Mouse (Mus musculus) limb, embryonic 10.5 days (tissue): ENCODE measurements around the gene Daam2. TPM values are rescaled to one million over a fixed set of nuclear protein-coding genes. Genes with fewer than 3 reads are reported as not detected.

Source experiments
- DNase-seq: peaks from one replicate; pipeline ENCODE4 v3.0.0-alpha.2; 2017; ENCODE audit warnings: low spot score
- H3K27ac ChIP-seq: fragments of 300-500 bp; sonication (generic); 2 replicates; pipeline ENCODE4 v1.5.1; 2016; ENCODE audit warnings: mild to moderate bottlenecking
- H3K27me3 ChIP-seq: fragments of 300-500 bp; sonication (generic); 2 replicates; pipeline ENCODE4 v1.6.1; 2016; ENCODE audit warnings: low read depth, mild to moderate bottlenecking; ENCODE audit not compliant: poor library complexity, severe bottlenecking
- H3K36me3 ChIP-seq: fragments of 300-500 bp; sonication (generic); 2 replicates; pipeline ENCODE4 v1.6.1; 2016; ENCODE audit warnings: mild to moderate bottlenecking, moderate library complexity
- H3K4me1 ChIP-seq: fragments of 300-500 bp; sonication (generic); 2 replicates; pipeline ENCODE4 v1.6.1; 2016
- H3K4me3 ChIP-seq: fragments of 300-500 bp; sonication (generic); 2 replicates; pipeline ENCODE4 v1.5.1; 2016; ENCODE audit warnings: mild to moderate bottlenecking, moderate library complexity
- H3K9me3 ChIP-seq: fragments of 300-500 bp; sonication (generic); replicated peaks from 2 replicates; pipeline ENCODE4 v1.6.1; 2016; ENCODE audit warnings: mild to moderate bottlenecking
- WGBS: fragments of 180-500 bp; shearing (Covaris S2); methylation state at CpG from one replicate; pipeline ENCODE4 v1.1.7; 2016; 5-methylcytosine and 5-hydroxymethylcytosine counted together
- polyA plus RNA-seq: library from polyadenylated mRNA; unstranded; fragments of >200 nt; fragmentation: Nextera tagmentation; extraction: Ambion mirVana; gene quantifications from 2 replicates; pipeline ENCODE4 v1.2.1, GENCODE M21; 2016

Gene Daam2
- polyA plus RNA-seq, 1 experiment from 2014 or later = 10.7 TPM

- Histone ChIP-seq H3K36me3 (peaks cover 49% of the 10 kb centered on the region), H3K27me3 (no peaks in the 10 kb centered on the region), H3K4me1 (peaks cover 28% of the 10 kb centered on the region), H3K4me3 (no peak overlapping the region), H3K27ac (no peak overlapping the region), H3K9me3 (no peaks in the 10 kb centered on the region)
- WGBS = 97% methylated on average over 6 of the region's 6 CpGs
- DNase-seq = no peak
These were observed 131.1 kb downstream of the Daam2 start for GRCm38 (mm10) chr17:49433071-49433470.

- DNase-seq = no peak
- Histone ChIP-seq H3K36me3 (peaks cover 43% of the 10 kb centered on the region), H3K4me1 (peaks cover 28% of the 10 kb centered on the region), H3K27me3 (no peaks in the 10 kb centered on the region), H3K4me3 (no peak overlapping the region), H3K27ac (no peak overlapping the region), H3K9me3 (no peaks in the 10 kb centered on the region)
- 52% methylated on average over 4 of the region's 4 CpGs for WGBS
These were observed 132.0 kb downstream of the Daam2 start for GRCm38 (mm10) chr17:49432071-49432711.

- no peaks in the 10 kb centered on the region for H3K9me3 ChIP-seq
- peaks cover 33% of the 10 kb centered on the region for H3K36me3 ChIP-seq
- no peaks in the 10 kb centered on the region for H3K27me3 ChIP-seq
- no peak overlapping the region for H3K27ac ChIP-seq
- H3K4me3 ChIP-seq = no peak overlapping the region
- DNase-seq = no peak
- peaks cover 28% of the 10 kb centered on the region for H3K4me1 ChIP-seq
- 90% methylated on average over 6 of the region's 6 CpGs for WGBS
These were observed 133.0 kb downstream of the Daam2 start for GRCm38 (mm10) chr17:49431176-49431575.

GRCm38 (mm10) chr17:49430136-49430535 lies 134.0 kb downstream of the Daam2 start:
- H3K9me3 ChIP-seq = no peaks in the 10 kb centered on the region
- H3K27me3 ChIP-seq = no peaks in the 10 kb centered on the region
- 87% methylated on average over 6 of the region's 6 CpGs for WGBS
- no peak overlapping the region for H3K4me3 ChIP-seq
- H3K36me3 ChIP-seq = peaks cover 23% of the 10 kb centered on the region
- no peak overlapping the region for H3K27ac ChIP-seq
- no peak for DNase-seq
- peaks cover 28% of the 10 kb centered on the region for H3K4me1 ChIP-seq

GRCm38 (mm10) chr17:49429471-49430129 lies 134.5 kb downstream of the Daam2 start:
- Histone ChIP-seq H3K9me3 (no peaks in the 10 kb centered on the region), H3K27me3 (no peaks in the 10 kb centered on the region), H3K27ac (0 out of 2 replicates have a peak overlapping the region, but pooled peaks have one; percentile 19), H3K4me1 (peaks cover 28% of the 10 kb centered on the region), H3K36me3 (peaks cover 18% of the 10 kb centered on the region), H3K4me3 (peak overlapping the region; percentile 66)
- WGBS = 89% methylated on average over 6 of the region's 6 CpGs
- no peak for DNase-seq

GRCm38 (mm10) chr17:49428751-49429415 lies 135.3 kb downstream of the Daam2 start:
- H3K36me3 ChIP-seq = peaks cover 11% of the 10 kb centered on the region
- no peaks in the 10 kb centered on the region for H3K9me3 ChIP-seq
- peak overlapping the region; percentile 93 for H3K27ac ChIP-seq
- peak overlapping the region; percentile 66 for H3K4me3 ChIP-seq
- H3K27me3 ChIP-seq = no peaks in the 10 kb centered on the region
- H3K4me1 ChIP-seq = peaks cover 28% of the 10 kb centered on the region
- peak; percentile 37 for DNase-seq
- whole genome bisulfite sequencing = 54% methylated on average over 13 of the region's 13 CpGs

GRCm38 (mm10) chr17:49428239-49428688 lies 135.9 kb downstream of the Daam2 start, which contains the start of gene Mocs1:
Gene Mocs1 (plus strand): TSS chr17:49428362.
- Histone ChIP-seq H3K27ac (peak within 1 kb of the TSS; percentile 93), H3K27me3 (no peaks in the 10 kb centered on the region), H3K4me1 (peaks cover 28% of the 10 kb centered on the region), H3K36me3 (peaks cover 5% of the 10 kb centered on the region), H3K9me3 (no peaks in the 10 kb centered on the region), H3K4me3 (peak within 1 kb of the TSS; percentile 66)
- DNase-seq = peak; percentile 92
- under 1% methylated on average over 28 of the region's 28 CpGs for WGBS

- H3K4me3 ChIP-seq = peak overlapping the region; percentile 66
- 21% methylated on average over 9 of the region's 9 CpGs for WGBS
- peaks cover 28% of the 10 kb centered on the region for H3K4me1 ChIP-seq
- H3K27me3 ChIP-seq = no peaks in the 10 kb centered on the region
- H3K9me3 ChIP-seq = no peaks in the 10 kb centered on the region
- H3K27ac ChIP-seq = no peak overlapping the region
- peak; percentile 51 for DNase-seq
- no peaks in the 10 kb centered on the region; the same call in 1 of the 2 replicates for H3K36me3 ChIP-seq
These were observed 136.4 kb downstream of the Daam2 start for GRCm38 (mm10) chr17:49427631-49428238.

- Histone ChIP-seq H3K9me3 (no peaks in the 10 kb centered on the region), H3K4me1 (peaks cover 12% of the 10 kb centered on the region), H3K27ac (no peak overlapping the region), H3K27me3 (no peaks in the 10 kb centered on the region), H3K4me3 (no peak overlapping the region), H3K36me3 (no peaks in the 10 kb centered on the region)
- no peak for DNase-seq
- WGBS = 94% methylated on average over 3 of the region's 3 CpGs
These were observed 140.3 kb downstream of the Daam2 start for GRCm38 (mm10) chr17:49423872-49424271.

- WGBS = 84% methylated on average over 2 of the region's 2 CpGs
- H3K9me3 ChIP-seq = no peaks in the 10 kb centered on the region
- no peak for DNase-seq
These were observed 141.1 kb downstream of the Daam2 start for GRCm38 (mm10) chr17:49423067-49423325.

GRCm38 (mm10) chr17:49422286-49423066 lies 141.7 kb downstream of the Daam2 start:
- Histone ChIP-seq H3K9me3 (no peaks in the 10 kb centered on the region), H3K36me3 (no peaks in the 10 kb centered on the region), H3K27ac (no peak overlapping the region), H3K4me3 (no peak overlapping the region), H3K4me1 (peaks cover 8% of the 10 kb centered on the region; the same call in 1 of the 2 replicates), H3K27me3 (no peaks in the 10 kb centered on the region)
- WGBS = 79% methylated on average over 3 of the region's 3 CpGs
- no peak for DNase-seq

More at GRCm38 (mm10) chr17:49423067-49423325, 141.1 kb downstream of the Daam2 start:
- Histone ChIP-seq H3K27me3 (no peaks in the 10 kb centered on the region), H3K36me3 (no peaks in the 10 kb centered on the region), H3K4me1 (peaks cover 8% of the 10 kb centered on the region; the same call in 1 of the 2 replicates), H3K4me3 (no peak overlapping the region), H3K27ac (no peak overlapping the region)

GRCm38 (mm10) chr17:49419813-49420212 lies 144.3 kb downstream of the Daam2 start:
- peaks cover 8% of the 10 kb centered on the region; the same call in 1 of the 2 replicates for H3K4me1 ChIP-seq
- H3K4me3 ChIP-seq = no peak overlapping the region
- H3K9me3 ChIP-seq = no peaks in the 10 kb centered on the region
- DNase-seq = no peak
- no peak overlapping the region for H3K27ac ChIP-seq
- WGBS = 67% methylated on average over 6 of the region's 6 CpGs
- no peaks in the 10 kb centered on the region for H3K27me3 ChIP-seq
- H3K36me3 ChIP-seq = no peaks in the 10 kb centered on the region
